Mouse (Mus musculus) neural tube, embryonic 14.5 days (tissue): ENCODE data around the gene Pdcd1. TPM values are rescaled to one million over a fixed set of nuclear protein-coding genes. Genes with fewer than 3 reads are reported as not detected.

Experiments
- ATAC-seq: fragments of 200-750 bp; cut with Nextera tagmentation; 2 replicates; pipeline ENCODE4 v1.8.0; 2017; ENCODE audit warnings: low read depth, mild to moderate bottlenecking, moderate TSS enrichment, moderate library complexity
- H3K27ac ChIP-seq: fragments of 300-500 bp; sonication (generic); 2 replicates; pipeline ENCODE4 v1.5.1; 2014; ENCODE audit warnings: low read depth, mild to moderate bottlenecking, control low read depth, low read length, moderate library complexity, mixed read lengths
- H3K27me3 ChIP-seq: fragments of 300-500 bp; sonication (generic); 2 replicates; pipeline ENCODE4 v1.6.1; 2014; ENCODE audit warnings: low read length; ENCODE audit not compliant: control insufficient read depth, insufficient read depth
- H3K36me3 ChIP-seq: fragments of 300-500 bp; sonication (generic); 2 replicates; pipeline ENCODE4 v1.6.1; 2014; ENCODE audit warnings: low read length, mixed read lengths; ENCODE audit not compliant: control insufficient read depth, insufficient read depth
- H3K4me1 ChIP-seq: fragments of 300-500 bp; sonication (generic); 2 replicates; pipeline ENCODE4 v1.6.1; 2014; ENCODE audit warnings: low read length; ENCODE audit not compliant: control insufficient read depth, insufficient read depth
- H3K4me2 ChIP-seq: fragments of 300-500 bp; sonication (generic); 2 replicates; pipeline ENCODE4 v1.6.1; 2014; ENCODE audit warnings: mild to moderate bottlenecking, low read depth, low read length, control low read depth
- H3K4me3 ChIP-seq: fragments of 300-500 bp; sonication (generic); 2 replicates; pipeline ENCODE4 v1.5.1; 2014; ENCODE audit warnings: low read depth, low read length, control low read depth, mixed read lengths
- H3K9ac ChIP-seq: fragments of 300-500 bp; sonication (generic); replicated peaks from 2 replicates; pipeline ENCODE4 v1.6.1; 2014; ENCODE audit warnings: low read depth, mild to moderate bottlenecking, control low read depth, low read length, mixed read lengths
- H3K9me3 ChIP-seq: fragments of 300-500 bp; sonication (generic); 2 replicates; pipeline ENCODE4 v1.6.1; 2016; ENCODE audit warnings: low read length; ENCODE audit not compliant: control insufficient read depth
- WGBS: fragments of 180-500 bp; shearing (Covaris S2); extraction: QIAGEN DNeasy Blood & Tissue Kit; methylation state at CpG from one replicate; pipeline ENCODE4 v1.1.7; 2014; 5-methylcytosine and 5-hydroxymethylcytosine counted together
- polyA plus RNA-seq: library from polyadenylated mRNA; unstranded; fragments of >200 nt; fragmentation: Nextera tagmentation; extraction: Ambion mirVana; gene quantifications from 2 replicates; pipeline ENCODE4 v1.2.1, GENCODE M21; 2014

Gene Pdcd1
- not detected in 2 replicates for polyA plus RNA-seq

DNA sequence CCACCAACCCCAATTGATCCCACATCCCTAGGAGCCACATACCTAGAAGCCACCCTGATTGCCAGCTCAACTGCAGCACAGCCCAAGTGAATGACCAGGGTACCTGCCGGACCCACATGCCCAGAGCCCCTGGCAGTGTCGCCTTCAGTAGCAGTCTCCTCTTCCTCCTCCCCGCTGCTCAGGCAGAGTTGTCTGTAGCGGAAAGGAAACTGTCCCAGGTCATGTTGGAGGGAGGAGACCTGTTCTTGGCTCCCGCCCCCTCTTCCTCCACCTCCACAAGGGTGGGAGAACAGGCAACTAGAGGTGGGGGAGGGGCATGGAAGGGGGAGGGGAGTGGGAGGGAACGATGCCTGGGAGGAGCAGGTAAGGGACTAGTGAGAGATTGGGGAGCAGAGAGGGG is at the start of gene Pdcd1:
TSS of gene Pdcd1 (minus strand) at position 181 of the 400 bp plus-strand sequence.
- no peaks in the 10 kb centered on the region for H3K4me1 ChIP-seq
- 73% methylated on average over 5 of the region's 6 CpGs for WGBS
- no peak within 1 kb of the TSS for H3K4me2 ChIP-seq
- no peak for ATAC-seq
- H3K4me3 ChIP-seq: no peak within 1 kb of the TSS
- no peaks in the 10 kb centered on the region for H3K36me3 ChIP-seq
- no peak within 1 kb of the TSS for H3K9ac ChIP-seq
- H3K9me3 ChIP-seq: no peaks in the 10 kb centered on the region
- no peaks in the 10 kb centered on the region for H3K27me3 ChIP-seq
- H3K27ac ChIP-seq: no peak within 1 kb of the TSS

DNA sequence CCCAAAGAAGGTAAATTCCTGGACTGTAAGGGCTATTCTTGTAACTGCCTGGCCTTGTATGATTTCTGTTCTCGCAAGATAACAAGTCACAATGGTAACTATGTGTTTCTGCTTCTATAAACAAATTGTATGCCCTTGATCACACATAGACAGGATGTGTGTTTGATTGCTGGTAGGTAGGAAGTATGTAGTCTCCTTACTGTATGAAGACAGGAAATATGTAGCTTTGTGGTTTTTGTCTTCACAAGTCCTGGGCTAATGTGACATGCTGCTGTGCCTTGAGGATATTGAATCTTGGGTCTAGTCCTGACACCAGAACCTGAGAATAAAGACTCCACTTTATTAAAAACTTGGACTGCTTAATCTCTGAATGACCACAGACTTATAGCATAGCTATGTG is 39.4 kb upstream of the Pdcd1 start:
- no peaks in the 10 kb centered on the region for H3K27me3 ChIP-seq
- ATAC-seq: no peak

DNA sequence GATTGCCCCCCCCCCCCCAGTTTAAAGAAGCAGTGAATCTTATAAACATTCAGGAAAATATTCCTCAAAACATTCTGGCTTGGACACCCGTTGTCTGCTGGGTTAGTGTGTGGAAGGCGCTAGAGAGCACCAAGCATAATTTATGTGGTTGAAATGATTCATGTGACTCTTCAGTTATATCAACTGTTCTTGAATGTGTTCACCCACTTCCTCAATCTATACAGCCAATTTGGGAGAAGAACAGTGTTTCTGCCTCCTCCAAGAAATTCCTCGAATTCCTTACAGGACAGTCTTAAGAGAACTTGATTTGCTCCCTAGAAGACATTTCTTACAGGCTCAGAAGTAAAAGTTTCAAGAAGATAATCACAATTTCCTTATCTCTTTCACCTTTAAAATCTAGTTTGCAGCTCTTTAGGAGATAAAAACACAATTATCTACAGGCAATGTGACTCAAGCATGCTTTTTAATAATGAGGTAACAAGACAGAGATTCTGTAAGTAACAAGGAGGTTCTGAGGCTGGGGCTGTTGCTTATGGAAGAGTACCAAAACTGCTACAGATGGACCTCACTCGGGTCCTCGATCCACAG is 34.1 kb upstream of the Pdcd1 start:
- WGBS: 85% methylated on average over 5 of the region's 5 CpGs
- ATAC-seq: no peak
- no peak overlapping the region for H3K9ac ChIP-seq

More for the DNA sequence above, 39.4 kb upstream of the Pdcd1 start:
- Histone ChIP-seq H3K4me1 (no peaks in the 10 kb centered on the region), H3K9me3 (no peaks in the 10 kb centered on the region), H3K4me3 (no peak overlapping the region), H3K27ac (no peak overlapping the region), H3K36me3 (no peaks in the 10 kb centered on the region), H3K9ac (no peak overlapping the region), H3K4me2 (no peak overlapping the region)
- WGBS: 94% methylated on average over 1 of the region's 1 CpGs

DNA sequence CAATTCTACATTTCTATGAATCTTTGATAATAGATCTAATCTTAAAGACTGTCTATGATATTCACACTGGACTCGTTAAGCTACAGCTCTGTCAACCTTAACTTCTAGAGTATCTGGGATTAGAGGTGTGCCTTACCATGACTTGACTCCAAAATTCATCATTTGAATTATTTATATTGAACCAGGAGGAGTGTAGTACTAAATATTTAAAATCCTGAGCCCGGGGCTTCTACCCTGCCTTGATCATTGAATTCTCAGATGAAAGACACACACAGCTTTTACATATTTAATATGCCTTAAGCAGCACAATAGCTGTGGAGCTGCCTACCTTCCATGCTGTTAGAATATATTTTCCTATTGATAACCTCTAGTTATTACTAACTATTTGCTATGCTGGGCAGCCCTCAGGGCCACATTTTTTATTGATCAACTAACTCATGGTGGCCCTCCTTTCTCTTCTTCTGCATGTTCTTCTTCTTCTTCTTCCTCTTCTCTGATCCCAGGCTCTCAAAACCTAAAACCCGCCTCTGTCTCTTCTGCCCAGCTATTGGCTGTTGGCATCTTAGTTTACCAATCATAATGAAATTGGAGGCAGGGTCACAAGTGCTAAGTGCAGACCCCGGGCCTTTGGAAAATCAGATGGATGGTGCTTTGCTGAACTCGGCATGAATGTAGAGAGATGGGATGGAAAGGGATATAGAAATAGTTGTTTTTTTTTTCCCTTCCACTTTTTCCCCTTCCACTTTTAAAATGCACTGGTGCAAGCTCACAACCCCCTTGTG is 33.2 kb upstream of the Pdcd1 start:
- H3K4me2 ChIP-seq: no peak overlapping the region
- 91% methylated on average over 5 of the region's 5 CpGs for WGBS
- H3K36me3 ChIP-seq: no peaks in the 10 kb centered on the region
- H3K27ac ChIP-seq: no peak overlapping the region
- H3K27me3 ChIP-seq: no peaks in the 10 kb centered on the region
- no peak for ATAC-seq
- no peak overlapping the region for H3K4me3 ChIP-seq
- no peaks in the 10 kb centered on the region for H3K9me3 ChIP-seq
- H3K9ac ChIP-seq: no peak overlapping the region
- H3K4me1 ChIP-seq: no peaks in the 10 kb centered on the region

More for the DNA sequence above, 34.1 kb upstream of the Pdcd1 start:
- no peaks in the 10 kb centered on the region for H3K36me3 ChIP-seq
- H3K27ac ChIP-seq: no peak overlapping the region
- no peaks in the 10 kb centered on the region for H3K27me3 ChIP-seq
- no peaks in the 10 kb centered on the region for H3K9me3 ChIP-seq
- H3K4me3 ChIP-seq: no peak overlapping the region
- no peaks in the 10 kb centered on the region for H3K4me1 ChIP-seq
- no peak overlapping the region for H3K4me2 ChIP-seq

DNA sequence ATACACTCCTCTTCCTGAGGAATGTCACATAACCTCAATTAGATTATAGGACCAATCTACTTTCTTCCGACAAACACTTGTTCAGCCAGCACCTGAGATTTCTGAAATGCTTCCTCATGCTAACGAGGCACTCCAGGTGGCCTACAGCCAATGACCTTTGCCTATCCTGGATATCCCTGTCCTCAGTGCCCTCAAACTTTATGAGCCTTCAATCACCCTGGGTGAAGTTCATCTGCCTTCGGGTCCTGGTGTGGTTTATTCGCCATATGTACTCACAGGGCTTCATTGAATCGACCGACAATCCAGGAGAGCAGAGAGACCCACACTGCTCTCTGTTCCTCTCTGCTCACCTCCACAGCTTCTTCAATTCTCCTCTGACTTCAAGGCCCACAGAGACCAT is 29.4 kb upstream of the Pdcd1 start:
- H3K27me3 ChIP-seq: no peaks in the 10 kb centered on the region
- no peak overlapping the region for H3K27ac ChIP-seq
- no peaks in the 10 kb centered on the region for H3K36me3 ChIP-seq
- no peaks in the 10 kb centered on the region for H3K9me3 ChIP-seq
- H3K9ac ChIP-seq: no peak overlapping the region
- ATAC-seq: no peak
- no peak overlapping the region for H3K4me3 ChIP-seq
- H3K4me1 ChIP-seq: no peaks in the 10 kb centered on the region
- WGBS: 89% methylated on average over 6 of the region's 6 CpGs
- H3K4me2 ChIP-seq: no peak overlapping the region

DNA sequence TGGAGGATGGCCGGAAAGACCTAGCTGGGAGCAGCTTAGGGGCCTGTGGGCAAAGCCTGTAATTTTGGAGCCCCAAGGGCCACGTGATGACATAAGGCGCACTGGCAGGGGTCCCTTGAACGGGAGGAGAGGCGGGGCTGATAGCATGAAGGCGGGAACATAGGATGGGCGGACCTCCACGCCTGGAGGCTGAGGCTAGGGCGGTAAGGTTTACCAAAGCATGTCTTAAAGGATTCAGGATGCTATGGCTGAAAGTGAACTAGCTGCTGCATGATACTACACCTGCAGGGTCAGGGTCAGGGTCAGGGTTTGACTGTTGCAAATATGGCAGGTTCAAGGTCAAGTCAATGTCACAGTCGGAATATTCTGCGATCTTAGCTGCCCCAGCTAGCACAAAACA is 28.8 kb upstream of the Pdcd1 start:
- no peak for ATAC-seq
- no peak overlapping the region for H3K27ac ChIP-seq
- H3K4me2 ChIP-seq: no peak overlapping the region
- H3K9ac ChIP-seq: no peak overlapping the region
- no peaks in the 10 kb centered on the region for H3K4me1 ChIP-seq
- no peak overlapping the region for H3K4me3 ChIP-seq
- H3K36me3 ChIP-seq: no peaks in the 10 kb centered on the region
- 65% methylated on average over 11 of the region's 11 CpGs for WGBS
- no peaks in the 10 kb centered on the region for H3K27me3 ChIP-seq
- no peaks in the 10 kb centered on the region for H3K9me3 ChIP-seq

DNA sequence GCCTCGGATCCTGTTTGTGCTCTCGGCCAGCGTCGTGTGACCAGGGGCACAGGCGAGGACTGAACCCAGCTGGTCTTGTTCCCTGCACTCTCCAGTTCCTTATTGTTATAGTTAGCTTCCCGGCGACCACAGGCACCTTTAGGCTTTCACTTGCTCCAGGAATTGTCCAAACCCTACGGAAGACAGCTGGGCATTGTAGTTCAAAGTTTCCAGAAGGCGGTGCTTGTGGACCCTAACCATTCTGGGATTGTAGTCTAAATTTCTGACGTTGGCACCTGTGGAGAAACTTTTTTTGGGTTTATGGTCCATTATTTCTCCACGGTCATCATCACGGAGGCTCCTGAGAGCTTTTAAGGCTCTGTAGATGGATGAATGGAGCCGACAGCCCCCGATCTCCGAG is 28.4 kb upstream of the Pdcd1 start:
- H3K27me3 ChIP-seq: no peaks in the 10 kb centered on the region
- WGBS: 54% methylated on average over 15 of the region's 15 CpGs
- H3K4me2 ChIP-seq: no peak overlapping the region
- no peak overlapping the region for H3K27ac ChIP-seq
- no peaks in the 10 kb centered on the region for H3K36me3 ChIP-seq
- no peak for ATAC-seq
- H3K9ac ChIP-seq: no peak overlapping the region
- H3K4me3 ChIP-seq: no peak overlapping the region
- H3K4me1 ChIP-seq: no peaks in the 10 kb centered on the region
- no peaks in the 10 kb centered on the region for H3K9me3 ChIP-seq

DNA sequence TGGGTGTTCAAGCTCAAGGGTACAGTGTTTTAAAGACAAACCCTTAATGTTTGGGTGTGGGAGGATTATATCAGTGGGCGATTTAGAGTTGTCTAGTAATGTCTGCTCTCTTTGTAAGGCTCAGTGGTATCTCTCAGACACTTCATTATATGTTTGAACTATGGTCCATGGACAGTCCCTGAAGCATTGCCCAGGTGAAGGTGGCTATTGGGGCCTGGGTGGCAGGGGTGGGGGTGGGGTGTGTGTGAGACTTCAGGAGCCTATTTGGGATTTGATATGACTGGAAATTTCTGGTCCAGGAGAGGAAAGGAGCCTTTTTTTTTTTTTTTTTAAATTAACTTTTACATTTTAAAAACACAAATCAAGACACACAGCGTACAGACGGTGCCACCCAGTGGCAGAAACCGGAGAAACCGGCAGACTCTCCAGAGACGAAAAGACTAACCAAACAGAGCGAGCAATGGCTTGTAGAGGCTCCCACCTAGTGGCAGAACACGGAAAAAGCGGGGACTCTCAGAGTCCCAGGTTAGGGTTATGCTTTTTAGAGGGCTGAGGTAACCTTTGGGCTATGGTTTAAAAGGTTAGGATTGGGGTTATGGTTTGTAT is 26.6 kb upstream of the Pdcd1 start:
- Histone ChIP-seq H3K27me3 (no peaks in the 10 kb centered on the region), H3K4me3 (no peak overlapping the region), H3K4me1 (no peaks in the 10 kb centered on the region), H3K4me2 (no peak overlapping the region), H3K9me3 (no peaks in the 10 kb centered on the region), H3K27ac (no peak overlapping the region), H3K9ac (no peak overlapping the region), H3K36me3 (no peaks in the 10 kb centered on the region)
- peak; percentile 94 for ATAC-seq
- WGBS: 3% methylated on average over 9 of the region's 9 CpGs

DNA sequence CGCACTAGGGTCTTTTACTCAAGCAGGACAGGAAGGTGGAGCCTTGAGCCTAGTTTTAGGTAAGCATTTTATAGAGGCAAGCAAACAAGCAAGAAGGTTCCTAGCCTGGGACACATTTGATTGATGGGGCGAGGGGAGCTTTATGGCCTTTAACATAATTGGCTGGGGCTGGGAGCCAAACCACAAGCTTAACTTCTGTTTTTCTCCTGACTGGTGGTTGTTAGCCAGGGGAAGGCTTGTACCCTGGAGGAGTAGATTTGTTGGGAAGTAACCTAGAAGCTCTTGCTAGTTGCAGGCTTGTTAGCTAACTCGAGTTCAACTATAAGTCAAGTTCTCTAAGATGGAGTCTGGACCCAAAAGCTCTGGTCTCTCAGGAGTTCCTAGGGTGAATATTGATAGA is 26.0 kb upstream of the Pdcd1 start:
- Histone ChIP-seq H3K4me1 (no peaks in the 10 kb centered on the region), H3K27ac (no peak overlapping the region), H3K4me3 (no peak overlapping the region), H3K36me3 (no peaks in the 10 kb centered on the region), H3K9me3 (no peaks in the 10 kb centered on the region), H3K27me3 (no peaks in the 10 kb centered on the region), H3K4me2 (no peak overlapping the region), H3K9ac (no peak overlapping the region)
- no peak for ATAC-seq
- 64% methylated on average over 3 of the region's 3 CpGs for WGBS
